8 mouse cellular contexts compared by ENCODE assay signal in the genomic region with DNA sequence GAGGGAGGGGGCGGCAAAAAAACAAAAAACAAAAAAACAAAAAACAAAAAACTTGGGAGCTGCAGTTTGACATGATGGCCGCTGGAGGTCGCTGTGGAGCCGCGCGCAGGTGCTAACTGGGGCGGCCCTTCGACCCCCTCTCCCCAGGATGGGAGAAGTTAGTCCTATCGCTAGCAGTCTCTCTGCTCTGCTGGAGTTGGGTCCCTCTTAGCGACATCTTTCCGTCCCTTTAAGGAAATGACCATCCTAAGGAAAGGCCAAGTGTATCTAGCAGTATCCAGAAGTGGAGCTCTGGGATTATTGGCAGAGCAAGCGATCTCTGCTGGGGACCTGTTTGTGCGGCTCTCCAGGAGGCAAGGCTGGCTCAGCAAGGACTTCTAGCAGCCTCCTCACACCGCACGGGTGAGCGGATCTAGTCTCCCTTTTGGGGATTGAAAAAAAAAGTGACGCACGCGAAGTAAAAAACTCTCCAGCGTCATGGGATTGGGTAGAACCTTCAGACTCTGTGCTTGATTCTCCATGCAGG. TPM values are rescaled to one million over a fixed set of nuclear protein-coding genes. Genes with fewer than 3 reads are reported as not detected.
A peak's percentile ranks its signal among the peaks of the same experiment; 100 is the strongest.
DNase-seq lines count a peak whose midpoint lies in the region; ATAC-seq and TF ChIP-seq lines count a peak whose summit lies in the region.

No protein-coding gene starts in this region.

- no peak overlapping the region for H3K4me3 ChIP-seq in cortical plate, adult 2 months (ENCODE audit: insufficient read depth, low read length)
- peak overlapping the region; percentile 46 for H3K4me3 ChIP-seq in heart, embryonic 12.5 days
- peak overlapping the region; percentile 45 for H3K4me3 ChIP-seq in kidney, embryonic 15.5 days (replicated peaks)
- peak overlapping the region; percentile 35 for H3K4me3 ChIP-seq in stomach, postnatal 0 days (ENCODE audit: low read depth, low read length)

- TF ChIP-seq CTCF in cortical plate, adult 2 months (IDR thresholded peaks at IDR 0.05; ENCODE audit: extremely low read depth, insufficient read depth, low read length), result peak; percentile 60
- peak; percentile 91 for TF ChIP-seq CTCF in stomach, postnatal 0 days (IDR thresholded peaks at IDR 0.05; ENCODE audit: low read depth)

- TF ChIP-seq EP300 in stomach, postnatal 0 days (optimal IDR thresholded peaks at IDR 0.05), result no peak

- peak overlapping the region; percentile 63 for H3K9ac ChIP-seq in heart, embryonic 12.5 days
- peak overlapping the region; percentile 35 for H3K9ac ChIP-seq in kidney, embryonic 15.5 days
- H3K9ac ChIP-seq in stomach, postnatal 0 days (ENCODE audit: low read length), result no peak overlapping the region; the same call in 1 of the 2 replicates

- H3K27me3 ChIP-seq in heart, embryonic 12.5 days (replicated peaks), result no peaks in the 10 kb centered on the region; the same call in 1 of the 2 replicates
- H3K27me3 ChIP-seq in kidney, embryonic 15.5 days, result peaks cover 20% of the 10 kb centered on the region; the same call in 1 of the 2 replicates
- no peaks in the 10 kb centered on the region for H3K27me3 ChIP-seq in stomach, postnatal 0 days (ENCODE audit: control insufficient read depth, insufficient read depth, low read length)

- no peaks in the 10 kb centered on the region for H3K36me3 ChIP-seq in heart, embryonic 12.5 days
- H3K36me3 ChIP-seq in kidney, embryonic 15.5 days, result no peaks in the 10 kb centered on the region
- H3K36me3 ChIP-seq in stomach, postnatal 0 days (ENCODE audit: control insufficient read depth, insufficient read depth, low read length), result no peaks in the 10 kb centered on the region

- H3K27ac ChIP-seq in cortical plate, adult 2 months (ENCODE audit: insufficient read depth, low read length), result no peak overlapping the region
- H3K27ac ChIP-seq in heart, embryonic 12.5 days (ENCODE audit: poor library complexity, severe bottlenecking), result no peak overlapping the region
- no peak overlapping the region for H3K27ac ChIP-seq in kidney, embryonic 15.5 days
- H3K27ac ChIP-seq in stomach, postnatal 0 days (replicated peaks), result no peak overlapping the region

- no peaks in the 10 kb centered on the region for H3K9me3 ChIP-seq in heart, embryonic 12.5 days (replicated peaks)
- H3K9me3 ChIP-seq in kidney, embryonic 15.5 days (replicated peaks), result no peaks in the 10 kb centered on the region
- no peaks in the 10 kb centered on the region for H3K9me3 ChIP-seq in stomach, postnatal 0 days (ENCODE audit: control insufficient read depth, low read length)

- ATAC-seq in heart, embryonic 12.5 days (ENCODE audit: insufficient number of reproducible peaks, low FRiP score), result 0 out of 2 replicates have a peak, but pooled peaks have one; percentile 67
- ATAC-seq in kidney, embryonic 15.5 days (replicated peaks; ENCODE audit: low FRiP score), result peak; percentile 76
- peak; percentile 51 for ATAC-seq in megakaryocyte-erythroid progenitor cell, adult 5-6 weeks (replicated peaks; ENCODE audit: low FRiP score, low TSS enrichment, poor library complexity, severe bottlenecking)
- ATAC-seq in stomach, postnatal 0 days (ENCODE audit: low FRiP score, low TSS enrichment), result peak; percentile 60

- H3K4me1 ChIP-seq in cortical plate, adult 2 months (ENCODE audit: control insufficient read depth, insufficient read depth, low read length), result no peaks in the 10 kb centered on the region; the same call in 1 of the 2 replicates
- H3K4me1 ChIP-seq in heart, embryonic 12.5 days (replicated peaks), result no peaks in the 10 kb centered on the region; the same call in 1 of the 2 replicates
- H3K4me1 ChIP-seq in kidney, embryonic 15.5 days, result peaks cover 14% of the 10 kb centered on the region
- H3K4me1 ChIP-seq in stomach, postnatal 0 days (replicated peaks; ENCODE audit: control insufficient read depth, insufficient read depth), result no peaks in the 10 kb centered on the region

- WGBS in heart, embryonic 12.5 days, result 3% methylated on average over 20 of the region's 20 CpGs
- WGBS in kidney, embryonic 15.5 days, result 5% methylated on average over 20 of the region's 20 CpGs
- WGBS in stomach, postnatal 0 days, result 10% methylated on average over 20 of the region's 20 CpGs

- TF ChIP-seq POLR2A in cortical plate, adult 2 months (IDR thresholded peaks at IDR 0.05; ENCODE audit: extremely low read depth, insufficient read depth, low read length), result no peak

- peak overlapping the region; percentile 79 for H3K4me2 ChIP-seq in heart, embryonic 12.5 days
- H3K4me2 ChIP-seq in kidney, embryonic 15.5 days, result peak overlapping the region; percentile 86
- H3K4me2 ChIP-seq in stomach, postnatal 0 days (replicated peaks; ENCODE audit: low read depth), result peak overlapping the region; percentile 62

- DNase-seq in right cerebral cortex, postnatal 4 days, result peak; percentile 35
- DNase-seq in right cerebral cortex, postnatal 10 days (ENCODE audit: low spot score in 2 of 2), result no peak
- peak; percentile 29 for DNase-seq in stomach, postnatal 0 days (ENCODE audit: low spot score)
- DNase-seq in right cerebral cortex, postnatal 36 days (ENCODE audit: low spot score in 2 of 2), result no peak

RNA-seq across cellular contexts. Expression of gene Cd247, which starts 7.8 kb away (rescaled TPM):
- 0.21 and 0.34 TPM in 2 replicates for polyA plus RNA-seq in cortical plate, adult 2 months (2012; rRNA removed)
- polyA plus RNA-seq in heart, embryonic 12.5 days (2016; fragmentation: Nextera tagmentation; extraction: Ambion mirVana), result 0.38 and 0.49 TPM in 2 replicates
- polyA plus RNA-seq in kidney, embryonic 15.5 days (2015; fragmentation: Nextera tagmentation; extraction: Ambion mirVana), result 0.66 and 0.69 TPM in 2 replicates
- 6.2 and 8.1 TPM in 2 replicates for total RNA-seq in megakaryocyte-erythroid progenitor cell, adult 5-6 weeks (2014; fragmentation: Nextera tagmentation)
- 7.5 TPM in 1 of 2 replicates, not detected in the other for total RNA-seq in megakaryocyte-erythroid progenitor cell, adult 5-6 weeks (2017)
- polyA plus RNA-seq in stomach, postnatal 0 days (2015; fragmentation: Nextera tagmentation; extraction: Ambion mirVana), result 0.24 and 0.52 TPM in 2 replicates

RNA-seq across cellular contexts. Expression of gene Creg1, which starts 17.1 kb away (rescaled TPM):
- polyA plus RNA-seq in cortical plate, adult 2 months (2012; rRNA removed), result 31.8 and 35.0 TPM in 2 replicates
- 94.9 and 109 TPM in 2 replicates for polyA plus RNA-seq in heart, embryonic 12.5 days (2016; fragmentation: Nextera tagmentation; extraction: Ambion mirVana)
- 54.4 and 58.4 TPM in 2 replicates for polyA plus RNA-seq in kidney, embryonic 15.5 days (2015; fragmentation: Nextera tagmentation; extraction: Ambion mirVana)
- 189 and 232 TPM in 2 replicates for total RNA-seq in megakaryocyte-erythroid progenitor cell, adult 5-6 weeks (2014; fragmentation: Nextera tagmentation)
- total RNA-seq in megakaryocyte-erythroid progenitor cell, adult 5-6 weeks (2017), result 159 and 165 TPM in 2 replicates
- polyA plus RNA-seq in stomach, postnatal 0 days (2015; fragmentation: Nextera tagmentation; extraction: Ambion mirVana), result 139 and 140 TPM in 2 replicates

Comparison
In these comparisons a context has a peak if more than half of its experiments do, and no peak if none do; other contexts are left out.
1. DNase-seq: peak in right cerebral cortex, postnatal 4 days (single experiment) and stomach, postnatal 0 days (single experiment); none in right cerebral cortex, postnatal 10 days (0 of 2) and right cerebral cortex, postnatal 36 days (0 of 2).
2. Peak in every context shown above with its lines, with median percentiles within 50 percentile points of each other: ATAC-seq and H3K4me2 ChIP-seq.